Mouse (Mus musculus) liver, adult 2 months (tissue): Measurements from ENCODE around the gene Wdr20.

Experiments used
- CTCF ChIP-seq: fragments of 200-500 bp; IDR thresholded peaks from 2 replicates; pipeline ENCODE4 v1.5.1; 2011; ENCODE audit warnings: low read depth, low read length, control low read depth
- POLR2A ChIP-seq: fragments of 200-500 bp; IDR thresholded peaks from 2 replicates; pipeline ENCODE4 v1.6.1; 2011; ENCODE audit warnings: low read length, control low read depth; ENCODE audit not compliant: insufficient read depth; ENCODE audit errors: extremely low read depth

DNA sequence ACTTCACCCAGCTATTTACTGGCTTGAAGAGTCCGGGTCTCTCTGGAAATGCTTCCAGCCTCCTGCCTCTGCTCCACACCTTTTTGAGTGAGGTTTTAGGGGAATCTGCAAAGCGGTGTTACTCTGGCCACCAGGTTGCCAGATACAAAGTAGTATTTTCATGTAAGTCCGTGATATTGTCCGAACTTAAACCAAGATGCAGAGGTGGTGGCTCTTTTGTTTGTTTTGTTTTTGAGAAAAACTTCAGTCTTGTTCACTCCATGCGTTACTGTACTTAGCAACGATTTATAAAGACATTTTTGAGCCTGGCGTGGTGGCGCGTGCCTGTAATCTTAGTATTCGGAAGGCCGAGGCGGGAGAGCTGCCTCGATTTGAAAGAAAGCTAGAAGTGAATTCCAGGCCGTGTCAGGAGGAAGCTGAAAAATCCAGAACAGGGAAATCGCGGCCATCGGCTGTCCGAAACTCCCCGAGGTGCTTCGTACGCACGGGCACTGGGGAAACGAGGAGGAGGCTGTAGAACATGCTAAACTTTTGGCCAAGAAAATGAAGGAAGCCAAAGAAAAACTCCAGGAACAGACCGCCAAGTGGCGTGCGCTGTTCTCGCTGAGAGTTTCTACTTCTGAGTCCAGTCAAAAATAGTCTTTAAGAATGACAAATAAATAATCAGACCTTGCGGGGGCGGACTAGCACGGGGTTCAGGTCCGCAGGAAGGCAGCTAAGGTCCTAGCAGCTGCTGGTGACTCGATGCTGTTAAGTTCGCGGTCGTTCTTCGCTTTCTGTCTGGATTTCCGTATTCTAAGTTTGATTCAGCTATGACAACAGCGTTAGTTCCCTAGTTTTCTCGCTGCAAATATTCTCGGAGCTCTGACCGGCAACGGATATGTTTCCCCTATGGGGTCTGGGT, 106.7 kb downstream of the Wdr20 start:
- TF ChIP-seq CTCF, result no peak
- TF ChIP-seq POLR2A, result no peak
